Mouse (Mus musculus) left cerebral cortex, adult 2 months (tissue): Measurements from ENCODE around the gene Elovl6. TPM values are rescaled to one million over a fixed set of nuclear protein-coding genes. Genes with fewer than 3 reads are reported as not detected.

Experiments used
- DNase-seq, 2 experiments: peaks; one replicate each; pipeline ENCODE4 v3.0.0; 2021 to 2022; ENCODE audit warnings: low spot score in 2 of 2, mixed read lengths in 1 of 2; ENCODE audit errors: extremely low spot score in 1 of 2
- H3K27ac ChIP-seq: fragments of 200-600 bp; 2 replicates; pipeline ENCODE4 v1.8.1; 2022
- H3K4me3 ChIP-seq: fragments of 200-600 bp; 2 replicates; pipeline ENCODE4 v1.8.1; 2022
- CTCF ChIP-seq: fragments of 200-600 bp; IDR thresholded peaks from 2 replicates; pipeline ENCODE4 v1.8.1; 2022; ENCODE audit warnings: antibody characterized with exemption, mild to moderate bottlenecking, moderate library complexity
- intact Hi-C: fragments of 180-260 bp; cut with DNase I; formaldehyde crosslinking; loops from one replicate; pipeline ENCODE4 v1.15.1; 2025
- total RNA-seq, 2 experiments: library from RNA; stranded (reverse); gene quantifications; 2 replicates each; pipeline ENCODE4 v1.2.3; 2021

Gene Elovl6
- total RNA-seq, 2 experiments from 2014 or later = 27.5 to 29.3 TPM

- H3K27ac ChIP-seq = no peak overlapping the region
- no peak for DNase-seq
- no peak for TF ChIP-seq CTCF
- H3K4me3 ChIP-seq = no peak overlapping the region
- intact Hi-C loops = no loop called here
Measured at GRCm38 (mm10) chr3:129572959-129573358, 40.8 kb downstream of the Elovl6 start.

- intact Hi-C loops = no loop called here
- Histone ChIP-seq H3K27ac (no peak overlapping the region), H3K4me3 (no peak overlapping the region)
- TF ChIP-seq CTCF = no peak
- no peak for DNase-seq
Measured at GRCm38 (mm10) chr3:129573609-129574008, 41.5 kb downstream of the Elovl6 start.

GRCm38 (mm10) chr3:129575086-129575485 is 42.9 kb downstream of the Elovl6 start:
- no peak for TF ChIP-seq CTCF
- DNase-seq = no peak
- Histone ChIP-seq H3K27ac (no peak overlapping the region), H3K4me3 (no peak overlapping the region)
- intact Hi-C loops = no loop called here

- Histone ChIP-seq H3K4me3 (no peak overlapping the region), H3K27ac (no peak overlapping the region)
- no peak for DNase-seq
- intact Hi-C loops = no loop called here
- TF ChIP-seq CTCF = no peak
Measured at GRCm38 (mm10) chr3:129576522-129576921, 44.4 kb downstream of the Elovl6 start.

- DNase-seq = no peak
- TF ChIP-seq CTCF = no peak
- H3K4me3 ChIP-seq = no peak overlapping the region
- intact Hi-C loops = no loop called here
- no peak overlapping the region for H3K27ac ChIP-seq
Measured at GRCm38 (mm10) chr3:129578741-129579475, 46.8 kb downstream of the Elovl6 start.

GRCm38 (mm10) chr3:129581024-129581423 is 48.9 kb downstream of the Elovl6 start:
- DNase-seq = no peak
- no peak for TF ChIP-seq CTCF
- intact Hi-C loops = no loop called here
- no peak overlapping the region for H3K27ac ChIP-seq
- no peak overlapping the region for H3K4me3 ChIP-seq

GRCm38 (mm10) chr3:129582449-129582848 is 50.3 kb downstream of the Elovl6 start:
- no peak for TF ChIP-seq CTCF
- no peak overlapping the region for H3K27ac ChIP-seq
- intact Hi-C loops = no loop called here
- H3K4me3 ChIP-seq = no peak overlapping the region
- DNase-seq = no peak

- Histone ChIP-seq H3K27ac (no peak overlapping the region), H3K4me3 (no peak overlapping the region)
- TF ChIP-seq CTCF = no peak
- intact Hi-C loops = no loop called here
- no peak for DNase-seq
Measured at GRCm38 (mm10) chr3:129583290-129583689, 51.1 kb downstream of the Elovl6 start.

- intact Hi-C loops = no loop called here
- no peak for DNase-seq
- Histone ChIP-seq H3K4me3 (no peak overlapping the region), H3K27ac (no peak overlapping the region)
- no peak for TF ChIP-seq CTCF
Measured at GRCm38 (mm10) chr3:129587916-129588315, 55.8 kb downstream of the Elovl6 start.

- DNase-seq = peak in 1 of 2 experiments; percentile 26
- intact Hi-C loops = no loop called here
- TF ChIP-seq CTCF = no peak
- Histone ChIP-seq H3K27ac (no peak overlapping the region), H3K4me3 (no peak overlapping the region)
Measured at GRCm38 (mm10) chr3:129588753-129589152, 56.6 kb downstream of the Elovl6 start.

- TF ChIP-seq CTCF = no peak
- no peak for DNase-seq
- no peak overlapping the region for H3K4me3 ChIP-seq
- no peak overlapping the region for H3K27ac ChIP-seq
- intact Hi-C loops = loop anchor here (2.0 to 5.0 kb wide), 2 partner anchors 53 to 55 kb away; no protein-coding TSS in a partner anchor
Measured at GRCm38 (mm10) chr3:129589705-129590104, 57.5 kb downstream of the Elovl6 start.

- Histone ChIP-seq H3K4me3 (peak overlapping the region; percentile 40), H3K27ac (peak overlapping the region; percentile 95)
- intact Hi-C loops = loop anchor here (2.0 to 5.0 kb wide), 2 partner anchors 52 to 56 kb away; no protein-coding TSS in a partner anchor
- no peak for TF ChIP-seq CTCF
- peak; percentile 69 to 72 for DNase-seq
Measured at GRCm38 (mm10) chr3:129590548-129591226, 58.5 kb downstream of the Elovl6 start.
